8 mouse cellular contexts compared by ENCODE assay signal in the genomic region with DNA sequence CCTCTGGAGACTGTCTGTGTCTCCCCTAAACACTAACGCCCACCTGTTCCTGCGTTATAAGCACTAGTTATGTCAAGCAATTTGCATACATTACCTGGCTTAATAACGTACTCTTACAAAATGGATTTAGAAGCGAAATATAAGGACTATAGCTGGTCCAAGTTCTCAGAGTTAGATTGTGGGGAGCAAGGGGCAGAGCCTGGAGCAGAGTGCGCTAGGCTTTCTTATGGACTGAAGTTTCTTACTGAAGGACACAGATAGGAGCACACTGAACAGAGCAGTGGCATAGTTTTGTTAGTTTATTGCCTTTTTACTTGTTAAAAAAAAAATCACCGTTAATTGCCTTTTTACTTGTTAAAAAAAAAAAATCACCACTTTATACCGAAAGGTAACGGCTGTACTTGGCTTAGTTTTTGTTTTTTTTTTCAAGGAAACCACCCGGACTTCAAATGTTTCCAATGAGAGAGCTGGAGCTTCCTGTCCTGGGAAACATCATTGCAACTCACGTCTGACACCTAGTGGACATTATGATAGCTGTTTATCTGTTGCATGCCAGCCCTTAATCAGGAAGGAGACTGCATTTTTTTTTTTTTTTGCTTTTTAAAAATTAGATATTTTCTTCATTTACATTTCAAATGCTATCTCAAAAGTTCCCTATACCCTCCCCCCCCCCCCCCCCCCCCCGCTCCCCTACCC. TPM values are rescaled to one million over a fixed set of nuclear protein-coding genes. Genes with fewer than 3 reads are reported as not detected.
DNase-seq lines count a peak whose midpoint lies in the region; ATAC-seq lines count a peak whose summit lies in the region.

No protein-coding gene starts in this region.

- peak overlapping the region; percentile 41 for H3K4me2 ChIP-seq in intestine, embryonic 14.5 days (ENCODE audit: low read length)

- H3K36me3 ChIP-seq in intestine, embryonic 14.5 days (ENCODE audit: control insufficient read depth, insufficient read depth, low read length), result peaks cover 5% of the 10 kb centered on the region; the same call in 1 of the 2 replicates

- intact Hi-C loops in left cerebral cortex, postnatal 4 days (cut with DNase I), result no loop called here

- 0 out of 2 replicates have a peak overlapping the region, but pooled peaks have one; percentile 33 for H3K27ac ChIP-seq in intestine, embryonic 14.5 days (ENCODE audit: low read depth)

- peaks cover 4% of the 10 kb centered on the region; the same call in 1 of the 2 replicates for H3K4me1 ChIP-seq in intestine, embryonic 14.5 days (replicated peaks; ENCODE audit: control insufficient read depth, insufficient read depth, low read length)

- no peaks in the 10 kb centered on the region for H3K9me3 ChIP-seq in intestine, embryonic 14.5 days (ENCODE audit: control insufficient read depth, low read length)

- no peaks in the 10 kb centered on the region for H3K27me3 ChIP-seq in intestine, embryonic 14.5 days (replicated peaks; ENCODE audit: control insufficient read depth, insufficient read depth, low read length)

- H3K9ac ChIP-seq in intestine, embryonic 14.5 days (ENCODE audit: low read length), result no peak overlapping the region; the same call in 1 of the 2 replicates

- DNase-seq in left cerebral cortex, adult 11 months (ENCODE audit: low spot score), result peak; percentile 43
- no peak for DNase-seq in left cerebral cortex, postnatal 4 days
- peak; percentile 70 for DNase-seq in Muller cell, postnatal 12 days (ENCODE audit: inconsistent ontology term)
- peak; percentile 91 for DNase-seq in embryo, embryonic 10.5 days (ENCODE audit: low spot score)
- peak; percentile 63 for DNase-seq in intestine, embryonic 14.5 days (ENCODE audit: low spot score)
- peak; percentile 54 for DNase-seq in lung, postnatal 14 days
- no peak for DNase-seq in ovary, postnatal 14 days (ENCODE audit: low spot score)

- no peak; the same call in 1 of the 2 replicates for ATAC-seq in intestine, embryonic 14.5 days (replicated peaks; ENCODE audit: low FRiP score, low TSS enrichment, low read depth)
- no peak for ATAC-seq in erythroblast, adult 5-6 weeks (replicated peaks; ENCODE audit: low FRiP score, poor library complexity, severe bottlenecking)

- WGBS in intestine, embryonic 14.5 days, result 37% methylated on average over 10 of the region's 11 CpGs

- H3K4me3 ChIP-seq in intestine, embryonic 14.5 days (ENCODE audit: low read depth, low read length), result no peak overlapping the region

RNA-seq across cellular contexts. Expression of a gene that starts 17.5 kb away (rescaled TPM):
- total RNA-seq in left cerebral cortex, postnatal 4 days (2021), result 1 to 10 TPM; 4.1 to 4.3 TPM
- polyA plus RNA-seq in intestine, embryonic 14.5 days (2014; fragmentation: Nextera tagmentation; extraction: Ambion mirVana), result 0.81 and 0.89 TPM in 2 replicates
- total RNA-seq in erythroblast, adult 5-6 weeks (2015; ENCODE audit: low replicate concordance), result not detected in 2 replicates
- total RNA-seq in erythroblast, adult 5-6 weeks (2017; ENCODE audit: low replicate concordance), result not detected in 2 replicates

Comparison
In these comparisons a context has a peak if more than half of its experiments do, and no peak if none do; other contexts are left out.
1. DNase-seq: peak in left cerebral cortex, adult 11 months (single experiment), Muller cell, postnatal 12 days (single experiment), embryo, embryonic 10.5 days (single experiment), intestine, embryonic 14.5 days (single experiment) and lung, postnatal 14 days (single experiment); none in left cerebral cortex, postnatal 4 days (single experiment) and ovary, postnatal 14 days (single experiment).
2. RNA of a gene that starts 17.5 kb away (total RNA-seq): 4.1 to 4.3 TPM in left cerebral cortex, postnatal 4 days; not detected in erythroblast, adult 5-6 weeks; every median in the first group is over 4 times any median in the second.